Mouse (Mus musculus) heart, adult 2 months (tissue): ENCODE data around the gene Gm9040. TPM values are rescaled to one million over a fixed set of nuclear protein-coding genes. Genes with fewer than 3 reads are reported as not detected.
A peak's percentile ranks its signal among the peaks of the same experiment; 100 is the strongest.
"Not testable (repeated sequence)": the region's sequence is repeated elsewhere in the genome, so short reads cannot be mapped to it uniquely, and the experiment has no call there.

ENCODE experiments used
- DNase-seq, 2 experiments: peaks; one replicate each; pipeline ENCODE4 v3.0.0; 2021
- H3K27ac ChIP-seq: fragments of 200-600 bp; 2 replicates; pipeline ENCODE4 v1.8.1; 2022
- H3K27me3 ChIP-seq: fragments of 200-500 bp; 2 replicates; pipeline ENCODE4 v1.6.1; 2012; ENCODE audit warnings: mild to moderate bottlenecking, low read length, inconsistent platforms, mixed read lengths; ENCODE audit not compliant: control insufficient read depth, insufficient read depth
- H3K36me3 ChIP-seq: fragments of 200-500 bp; 2 replicates; pipeline ENCODE4 v1.6.1; 2012; ENCODE audit warnings: low read length, inconsistent platforms; ENCODE audit not compliant: control insufficient read depth, insufficient read depth
- H3K4me1 ChIP-seq: fragments of 200-500 bp; 2 replicates; pipeline ENCODE4 v1.6.1; 2011; ENCODE audit warnings: low read length; ENCODE audit not compliant: control insufficient read depth, insufficient read depth
- H3K4me3 ChIP-seq: fragments of 200-600 bp; 2 replicates; pipeline ENCODE4 v1.8.1; 2022
- H3K79me2 ChIP-seq: fragments of 200-500 bp; replicated peaks from 2 replicates; pipeline ENCODE4 v1.6.1; 2012; ENCODE audit warnings: mild to moderate bottlenecking, inconsistent platforms, low read length, moderate library complexity, mixed read lengths; ENCODE audit not compliant: control insufficient read depth, insufficient read depth
- H3K9ac ChIP-seq: fragments of 200-500 bp; 2 replicates; pipeline ENCODE4 v1.6.1; 2012; ENCODE audit warnings: low read depth, mild to moderate bottlenecking, control low read depth, inconsistent platforms, low read length, mixed read lengths
- CTCF ChIP-seq: fragments of 200-600 bp; IDR thresholded peaks from 2 replicates; pipeline ENCODE4 v1.8.1; 2022; ENCODE audit warnings: antibody characterized with exemption, mild to moderate bottlenecking, moderate library complexity
- EP300 ChIP-seq: fragments of 200-500 bp; IDR thresholded peaks from 2 replicates; pipeline ENCODE4 v1.6.1; 2011; ENCODE audit warnings: low read depth, low read length, control low read depth; ENCODE audit not compliant: insufficient read depth
- POLR2A ChIP-seq: fragments of 200-500 bp; IDR thresholded peaks from 2 replicates; pipeline ENCODE4 v1.6.1; 2011; ENCODE audit warnings: mild to moderate bottlenecking, low read depth, low read length, control low read depth; ENCODE audit not compliant: insufficient read depth
- WGBS: fragments of 180-500 bp; shearing (Covaris S2); methylation state at CpG from one replicate; pipeline ENCODE4 v1.1.7; 2018; 5-methylcytosine and 5-hydroxymethylcytosine counted together
- intact Hi-C: fragments of 180-260 bp; cut with DNase I; formaldehyde crosslinking; loops from one replicate; pipeline ENCODE4 v1.15.1; 2025
- long read RNA-seq: library from polyadenylated mRNA; stranded (forward); transcript quantifications from one replicate; pipeline ENCODE4 v2.0.0, GENCODE M21; 2021
- polyA plus RNA-seq: library from polyadenylated mRNA; depleted of rRNA; stranded (reverse); fragments of >200 nt; gene quantifications from 2 replicates; pipeline ENCODE4 v1.2.3, GENCODE M21; 2012; rRNA removed
- total RNA-seq, 2 experiments: library from RNA; stranded (reverse); gene quantifications; 2 replicates each; pipeline ENCODE4 v1.2.3; 2021

Gm9040 gene
- total RNA-seq: not detected
- polyA plus RNA-seq: not detected in 2 replicates
- long read RNA-seq: 0 reads

GRCm38 (mm10) chr10:118326869-118327268 lies at the start of gene Gm9040:
Gm9040 (minus strand) TSS chr10:118326969.
- H3K27ac ChIP-seq, H3K9ac ChIP-seq, H3K4me1 ChIP-seq, H3K27me3 ChIP-seq, H3K79me2 ChIP-seq, H3K4me3 ChIP-seq, intact Hi-C loops, H3K36me3 ChIP-seq, DNase-seq: not testable (repeated sequence)
- WGBS: no CpG with 5 or more reads among the region's 11 CpGs

- Histone ChIP-seq H3K4me1 (no peaks in the 10 kb centered on the region), H3K27me3 (no peaks in the 10 kb centered on the region; the same call in 1 of the 2 replicates), H3K9ac (no peak overlapping the region), H3K79me2 (no peaks in the 10 kb centered on the region), H3K4me3 (no peak overlapping the region), H3K36me3 (no peaks in the 10 kb centered on the region), H3K27ac (no peak overlapping the region)
- intact Hi-C loops: loop anchor here (1.0 kb wide), 1 partner anchor 214 kb away; no protein-coding TSS in a partner anchor
- 4% methylated on average over 10 of the region's 10 CpGs for WGBS
- peak; percentile 71 to 72 for DNase-seq
- TF ChIP-seq CTCF (peak; percentile 97), POLR2A (no peak), EP300 (peak; percentile 51; the same call in 1 of the 2 replicates)
Measured at GRCm38 (mm10) chr10:118370443-118370842, 43.7 kb upstream of the Gm9040 start.

GRCm38 (mm10) chr10:118369518-118369917 lies 42.7 kb upstream of the Gm9040 start:
- Histone ChIP-seq H3K36me3 (no peaks in the 10 kb centered on the region), H3K27ac (no peak overlapping the region), H3K4me3 (no peak overlapping the region), H3K9ac (no peak overlapping the region), H3K27me3 (no peaks in the 10 kb centered on the region; the same call in 1 of the 2 replicates), H3K4me1 (no peaks in the 10 kb centered on the region), H3K79me2 (no peaks in the 10 kb centered on the region)
- 89% methylated on average over 9 of the region's 9 CpGs for WGBS
- intact Hi-C loops: no loop called here
- TF ChIP-seq POLR2A (no peak), EP300 (no peak), CTCF (no peak)
- no peak for DNase-seq

GRCm38 (mm10) chr10:118354005-118354404 lies 27.2 kb upstream of the Gm9040 start, which contains the start of gene Gm9049:
Gm9049 (minus strand) TSS chr10:118354105.
- H3K4me3 ChIP-seq, H3K27me3 ChIP-seq, H3K79me2 ChIP-seq, H3K9ac ChIP-seq, DNase-seq, H3K36me3 ChIP-seq, H3K4me1 ChIP-seq, H3K27ac ChIP-seq, intact Hi-C loops: not testable (repeated sequence)
- 80% methylated on average over 1 of the region's 11 CpGs for WGBS

GRCm38 (mm10) chr10:118348579-118348978 lies 21.8 kb upstream of the Gm9040 start, which contains the start of gene Gm9048:
Gm9048 (minus strand) TSS chr10:118348679.
- H3K36me3 ChIP-seq, H3K79me2 ChIP-seq, intact Hi-C loops, H3K27ac ChIP-seq, H3K27me3 ChIP-seq, H3K4me3 ChIP-seq, DNase-seq, H3K4me1 ChIP-seq, H3K9ac ChIP-seq: not testable (repeated sequence)
- 78% methylated on average over 1 of the region's 14 CpGs for WGBS

- intact Hi-C loops, H3K4me1 ChIP-seq, H3K27me3 ChIP-seq, H3K4me3 ChIP-seq, H3K27ac ChIP-seq, H3K79me2 ChIP-seq, H3K36me3 ChIP-seq, H3K9ac ChIP-seq, DNase-seq: not testable (repeated sequence)
- no CpG with 5 or more reads among the region's 14 CpGs for WGBS
Measured at GRCm38 (mm10) chr10:118343155-118343554, 16.4 kb upstream of the Gm9040 start, which contains the start of gene Gm9046. Gm9046 (minus strand) TSS chr10:118343255.

- DNase-seq, H3K4me1 ChIP-seq, H3K36me3 ChIP-seq, H3K4me3 ChIP-seq, intact Hi-C loops, H3K27me3 ChIP-seq, H3K9ac ChIP-seq, H3K27ac ChIP-seq, H3K79me2 ChIP-seq: not testable (repeated sequence)
- WGBS: no CpG with 5 or more reads among the region's 14 CpGs
Measured at GRCm38 (mm10) chr10:118337731-118338130, 11.0 kb upstream of the Gm9040 start, which contains the start of gene Gm9045. Gm9045 (minus strand) TSS chr10:118337831.

GRCm38 (mm10) chr10:118332308-118332707 lies 5.5 kb upstream of the Gm9040 start, which contains the start of gene Gm9044:
Gm9044 (minus strand) TSS chr10:118332408.
- H3K4me1 ChIP-seq, H3K36me3 ChIP-seq, H3K27me3 ChIP-seq, DNase-seq, H3K4me3 ChIP-seq, H3K27ac ChIP-seq, intact Hi-C loops, H3K79me2 ChIP-seq, H3K9ac ChIP-seq: not testable (repeated sequence)
- no CpG with 5 or more reads among the region's 14 CpGs for WGBS
